Mouse (Mus musculus) kidney, adult 11 months (tissue): Measurements from ENCODE around the gene Fyb.

Experiments used
- DNase-seq: peaks from one replicate; pipeline ENCODE4 v3.0.0; 2022

Gene Fyb

DNA sequence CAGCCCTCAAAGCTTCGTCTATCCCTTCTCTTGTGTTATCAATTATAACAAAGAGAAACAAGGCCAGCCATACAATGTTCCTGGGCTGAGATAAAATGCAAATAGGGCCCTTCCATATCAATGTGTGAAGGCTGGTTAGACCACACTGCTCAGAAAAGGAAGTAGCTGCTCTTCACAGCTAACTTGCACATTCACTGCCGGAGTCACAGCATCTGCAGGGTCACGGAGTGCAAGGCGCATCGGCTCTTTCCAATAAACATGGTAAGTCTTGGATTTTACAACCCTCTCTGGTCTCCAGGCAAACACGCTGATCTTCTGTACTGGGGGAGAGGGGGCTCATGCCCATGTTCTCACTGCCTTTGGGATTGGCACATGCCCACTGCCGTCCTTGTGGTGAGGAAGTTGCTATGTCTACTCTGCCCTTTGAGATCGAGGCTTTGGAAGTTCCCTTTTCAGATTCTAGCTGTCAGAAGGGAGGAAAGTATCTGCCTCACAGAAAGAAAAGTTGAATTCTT, at the start of gene Fyb:
Gene Fyb (plus strand): TSS at position 201 of the 515 bp plus-strand sequence.
- no peak for DNase-seq

DNA sequence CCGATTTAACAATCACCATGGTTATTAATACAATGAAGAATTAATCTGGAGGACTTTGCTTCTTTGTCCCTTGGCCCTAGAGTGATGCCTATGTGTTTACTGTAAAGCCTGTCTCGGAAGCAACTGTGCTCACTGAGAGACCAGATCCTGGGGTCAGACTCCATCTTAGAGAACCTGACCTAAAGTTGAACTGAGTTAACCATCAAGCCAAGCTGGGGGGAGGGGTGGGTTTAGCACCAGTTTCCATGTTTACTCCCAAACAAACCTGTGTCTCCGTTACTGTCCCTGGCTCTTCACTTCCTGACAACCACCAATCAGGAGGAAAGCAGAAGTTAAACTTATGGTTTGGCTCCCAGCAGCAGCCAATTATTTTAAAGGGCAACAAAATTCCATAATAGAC, 39.1 kb upstream of the Fyb start:
- DNase-seq = no peak

DNA sequence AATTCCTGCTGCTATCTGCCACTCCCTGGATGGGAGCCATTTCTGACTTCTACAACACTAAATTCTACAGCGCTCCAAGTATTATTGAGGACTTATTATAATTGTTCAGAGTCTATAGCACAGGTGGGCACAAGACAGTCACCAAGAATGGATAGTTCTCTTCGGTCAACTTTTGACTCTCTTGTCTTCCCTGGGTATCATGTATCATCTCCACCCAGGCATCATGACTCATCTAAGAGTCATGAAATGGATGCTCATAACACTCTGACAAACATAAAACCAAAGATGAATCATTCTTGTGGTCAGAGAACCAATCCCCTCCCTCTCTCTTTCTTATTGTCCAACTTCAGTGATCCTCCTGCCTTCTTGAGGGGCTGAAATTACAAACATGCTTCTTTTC, 30.3 kb upstream of the Fyb start:
- no peak for DNase-seq

DNA sequence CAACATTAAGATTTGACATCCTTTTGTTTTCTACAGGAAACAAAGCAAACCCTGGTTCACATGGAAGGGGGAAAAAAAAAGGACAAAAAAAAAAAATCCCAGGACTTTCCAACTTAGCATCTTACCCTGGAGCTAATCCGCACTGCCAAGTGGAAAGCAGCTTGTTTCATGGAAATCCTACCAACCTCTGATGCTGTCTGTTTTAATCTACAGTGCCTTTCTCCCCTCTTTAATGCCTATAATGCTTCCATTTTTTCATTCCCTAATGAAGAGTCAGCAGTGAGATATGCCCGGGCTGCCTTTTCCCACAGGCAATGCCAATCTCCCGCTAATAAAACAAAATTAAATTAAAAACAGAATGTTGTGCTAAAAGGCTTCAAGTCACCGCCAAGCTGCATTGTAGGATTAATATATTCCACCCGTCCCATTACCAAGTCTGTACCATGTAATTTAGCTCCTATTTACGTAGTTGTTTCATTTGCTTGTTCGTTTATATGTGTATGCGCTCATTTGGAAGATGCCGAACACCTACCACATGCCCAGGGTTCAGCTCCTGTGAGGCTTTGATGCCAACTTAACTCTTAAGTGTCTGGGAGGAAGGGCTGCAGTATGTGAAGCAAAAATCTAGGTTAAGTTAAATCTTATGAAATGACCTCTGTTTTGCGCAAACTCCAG, 24.1 kb upstream of the Fyb start:
- DNase-seq = no peak

DNA sequence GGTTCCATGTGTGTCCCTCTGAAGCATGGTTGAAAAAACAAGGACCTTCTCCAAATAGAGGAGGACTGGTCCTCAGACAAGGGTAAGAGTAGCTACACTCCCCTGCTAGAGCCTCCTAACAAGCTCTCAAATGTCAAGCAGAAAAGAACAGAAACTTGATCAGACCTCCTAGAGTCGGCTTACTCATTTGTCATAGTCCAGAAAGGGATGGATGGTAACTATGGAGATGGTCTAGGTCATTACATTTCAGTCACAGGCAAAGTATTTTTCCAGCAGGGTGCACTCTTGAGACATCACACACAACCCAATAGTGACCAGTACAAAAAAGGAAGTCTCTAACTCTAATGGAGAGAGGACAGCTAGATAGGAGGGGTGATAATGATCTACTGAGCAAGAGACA, 21.9 kb upstream of the Fyb start:
- DNase-seq = peak; percentile 7

DNA sequence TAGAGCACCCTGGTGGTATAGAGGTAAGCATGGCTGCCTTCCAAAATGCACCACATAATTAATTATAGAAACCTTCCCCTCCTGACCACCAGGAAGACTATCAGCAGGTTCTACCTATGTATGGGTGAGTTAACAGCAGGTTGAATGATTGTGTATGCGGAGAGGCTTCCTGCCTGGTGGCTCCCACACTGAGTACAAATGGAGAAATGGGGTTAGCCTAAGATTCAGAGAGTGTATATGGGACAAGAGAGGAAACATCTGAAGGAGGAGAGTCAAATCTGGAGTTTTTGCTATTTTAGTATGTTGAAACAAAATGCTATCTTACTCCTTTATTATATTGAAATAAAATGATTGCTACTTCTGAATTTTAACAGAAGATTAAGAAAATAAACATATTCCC, 5.1 kb upstream of the Fyb start:
- no peak for DNase-seq

DNA sequence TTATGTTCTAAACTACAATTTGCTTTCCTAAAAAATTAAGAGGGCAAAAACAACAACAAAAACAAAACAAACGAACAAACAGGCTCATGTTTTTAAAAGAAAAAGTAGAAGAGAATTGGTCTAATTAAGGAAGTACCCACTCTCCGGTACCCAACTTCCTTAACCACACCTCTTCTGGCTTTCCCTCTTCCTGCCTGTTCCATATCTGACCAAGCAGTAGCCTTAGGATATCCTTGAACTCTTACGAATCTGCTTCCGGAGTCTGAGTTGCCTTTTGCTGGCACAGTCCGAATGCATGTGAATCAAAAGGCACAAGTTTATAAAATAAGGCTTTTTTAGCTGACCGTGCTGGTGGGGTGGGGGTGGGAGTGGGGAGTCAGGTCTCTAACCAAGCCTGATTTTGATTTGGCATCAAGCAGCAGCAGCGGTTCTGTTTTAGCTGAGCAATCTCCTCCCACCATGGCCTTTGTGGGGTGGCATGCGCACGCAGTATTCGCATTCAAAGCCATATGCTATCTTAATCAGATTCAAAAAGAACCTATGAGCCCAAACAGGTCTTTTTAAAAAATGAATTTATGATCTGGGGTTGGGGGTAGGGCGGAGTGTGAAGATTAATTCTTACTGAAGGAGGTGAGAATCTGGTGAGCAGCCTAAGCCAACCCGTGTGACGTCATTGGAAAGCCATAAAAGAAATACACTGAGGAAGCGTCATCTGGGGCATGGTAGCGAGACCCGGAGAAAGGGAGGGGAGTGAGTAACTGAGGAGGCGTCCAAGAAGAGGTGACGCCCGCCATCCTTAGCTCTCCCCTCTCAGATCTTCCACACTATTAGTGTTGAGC, 3.0 kb upstream of the Fyb start:
- no peak for DNase-seq

DNA sequence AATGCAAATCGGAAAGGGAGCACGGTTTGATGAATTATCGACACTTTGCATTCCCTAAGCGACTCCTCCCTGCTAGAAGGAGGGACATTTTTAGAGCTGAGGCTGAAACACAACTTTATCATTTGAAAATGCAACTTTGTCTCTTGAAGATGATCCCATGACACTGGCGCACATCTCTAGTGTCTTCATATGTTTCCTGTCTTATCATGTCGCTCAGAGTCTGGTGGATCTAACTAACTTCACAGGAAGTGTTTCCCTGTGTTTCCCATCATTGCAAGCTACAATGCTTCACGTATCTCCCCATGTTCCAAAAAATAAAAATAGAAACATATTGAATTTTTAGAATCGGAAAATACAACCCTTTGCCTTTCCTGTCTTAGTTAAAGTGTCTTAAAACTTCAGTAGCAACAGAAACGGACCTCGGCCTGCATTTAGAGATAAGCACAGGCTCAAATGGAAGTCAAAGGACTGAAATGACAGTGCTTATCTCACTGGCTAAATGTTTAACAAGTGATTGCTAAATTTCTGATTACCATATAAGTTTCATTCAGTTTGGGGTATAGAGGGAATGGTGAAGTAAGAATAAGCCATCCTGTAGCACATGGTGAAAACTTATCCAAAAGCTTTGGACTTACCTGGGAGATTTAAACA, 2.0 kb upstream of the Fyb start:
- no peak for DNase-seq

DNA sequence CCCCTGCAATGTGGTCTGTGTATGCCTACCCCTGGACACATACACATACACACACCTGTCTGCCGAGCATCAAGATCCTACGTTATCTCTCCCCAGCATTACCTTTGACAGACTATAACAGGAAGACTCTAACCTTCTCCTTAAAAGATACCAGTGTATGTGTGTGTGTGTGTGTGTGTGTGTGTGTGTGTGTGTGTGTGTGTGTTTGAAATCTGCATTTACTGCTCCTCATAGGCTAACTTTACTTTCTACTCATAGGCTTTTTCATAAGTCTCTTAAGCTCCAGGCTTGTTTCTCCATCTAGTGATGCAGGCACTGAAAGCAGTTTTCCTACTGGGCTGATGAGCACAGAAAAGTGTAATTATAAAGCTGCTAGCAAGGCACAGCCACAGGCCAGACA, 2.1 kb downstream of the Fyb start:
- no peak for DNase-seq

DNA sequence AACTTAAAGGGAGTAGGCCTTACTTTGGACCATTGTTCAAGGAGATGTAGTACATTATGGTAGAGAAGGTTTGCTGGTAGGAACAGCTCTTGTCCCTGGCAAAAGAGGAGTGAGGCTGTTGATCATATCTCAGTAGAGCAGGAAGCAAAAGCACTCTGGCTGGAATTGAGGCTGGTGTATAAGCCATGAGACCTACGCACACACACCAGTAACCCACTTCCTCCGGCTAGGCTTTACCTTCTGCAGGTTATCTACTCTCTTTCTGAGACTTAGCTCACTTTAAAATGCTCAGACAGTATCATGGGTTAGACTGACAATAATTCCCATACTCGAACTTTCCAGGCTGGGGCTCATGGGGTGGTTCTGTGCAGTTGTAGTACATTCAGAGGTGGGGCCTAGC, 2.7 kb downstream of the Fyb start:
- DNase-seq = no peak

DNA sequence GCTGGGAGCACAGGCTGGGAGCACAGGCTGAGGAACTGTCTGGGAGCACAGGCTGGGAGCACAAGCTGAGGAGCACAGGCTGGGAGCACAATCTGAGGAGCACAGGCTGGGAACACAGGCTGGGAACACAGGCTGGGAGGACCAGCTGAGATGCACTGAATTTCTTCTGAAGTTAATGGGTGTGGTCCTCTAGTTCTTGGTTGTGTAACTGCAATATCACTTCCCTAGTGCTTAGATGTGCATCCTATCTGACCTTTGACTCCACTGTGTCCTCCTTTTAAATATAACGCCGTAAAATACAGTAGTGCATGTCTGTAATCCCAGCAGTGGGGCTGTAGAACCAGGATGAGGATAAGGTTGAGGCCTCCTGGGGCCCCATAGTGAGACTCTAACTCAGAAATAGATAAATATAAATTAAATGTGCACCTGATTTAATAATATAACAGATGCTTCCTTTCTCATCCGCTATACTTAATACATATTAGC, 11.2 kb downstream of the Fyb start:
- no peak for DNase-seq

DNA sequence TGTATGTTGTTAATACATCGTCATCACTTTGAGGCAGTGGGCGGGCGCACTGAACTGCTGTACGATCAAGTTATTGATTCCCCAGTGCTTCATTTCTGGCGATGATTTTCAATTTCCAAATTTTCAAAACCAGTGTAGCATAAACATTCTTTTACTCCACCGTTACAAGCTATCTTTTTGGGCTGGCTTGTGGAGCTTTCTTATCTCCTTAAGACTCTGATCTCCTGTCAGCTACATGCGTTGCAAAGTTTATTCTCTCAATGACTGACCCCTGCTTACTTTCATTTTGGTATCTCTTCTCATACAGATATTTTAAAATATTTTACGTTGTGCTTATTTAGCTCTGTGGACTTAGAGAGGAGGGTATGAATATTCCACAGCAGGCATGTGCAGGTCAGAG, 11.9 kb downstream of the Fyb start:
- DNase-seq = no peak

DNA sequence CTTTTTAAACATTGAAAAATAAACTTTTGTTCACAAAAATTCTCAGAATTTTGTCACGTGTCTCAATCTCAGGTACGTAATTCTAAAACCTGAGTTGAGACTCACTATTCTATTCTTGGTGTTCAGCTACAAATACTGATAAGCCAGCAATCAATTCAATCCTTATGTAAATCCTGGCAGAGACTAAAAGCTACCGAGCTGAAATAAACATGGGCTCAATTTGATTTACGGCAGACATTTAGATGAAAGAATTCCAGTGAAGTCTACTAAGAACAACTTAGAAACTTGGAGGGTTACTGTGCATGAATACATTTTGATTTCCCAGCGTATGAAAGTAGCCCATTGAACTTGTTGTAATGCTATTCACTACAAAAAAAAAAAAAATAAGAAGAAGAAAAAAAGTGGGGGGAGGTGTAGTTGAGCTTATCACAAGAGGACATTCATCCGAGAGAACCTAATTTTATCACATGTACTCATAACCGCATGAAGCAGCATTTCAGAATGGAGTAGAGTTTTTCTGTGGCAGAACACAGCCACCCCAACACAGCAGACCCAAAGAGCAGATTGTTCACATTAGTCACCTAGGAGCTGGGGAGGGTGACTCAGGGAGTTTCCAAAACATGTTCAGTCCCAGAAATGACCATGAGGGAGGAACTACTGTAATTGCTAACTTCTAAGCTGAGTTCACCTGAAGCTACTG, 17.1 kb downstream of the Fyb start:
- DNase-seq = no peak

DNA sequence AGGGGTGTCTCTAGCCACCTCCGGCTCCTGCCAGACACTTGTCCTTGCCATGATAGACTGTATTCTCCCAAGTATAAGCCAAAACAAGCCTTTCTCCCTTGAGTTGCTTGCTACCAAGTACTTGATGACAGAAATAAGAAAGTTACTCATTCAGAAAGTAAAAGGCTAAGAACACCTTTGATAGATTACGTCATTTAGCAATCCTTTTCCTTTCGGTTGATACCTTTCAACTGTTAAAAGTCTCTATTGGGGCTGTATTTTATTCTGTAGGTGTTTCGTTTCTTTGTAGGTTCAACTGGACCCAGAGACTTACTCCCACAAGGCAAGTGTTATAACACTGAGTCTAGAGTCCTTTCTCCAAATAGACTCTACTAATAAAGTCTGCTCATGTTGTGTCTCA, 26.3 kb downstream of the Fyb start:
- no peak for DNase-seq

DNA sequence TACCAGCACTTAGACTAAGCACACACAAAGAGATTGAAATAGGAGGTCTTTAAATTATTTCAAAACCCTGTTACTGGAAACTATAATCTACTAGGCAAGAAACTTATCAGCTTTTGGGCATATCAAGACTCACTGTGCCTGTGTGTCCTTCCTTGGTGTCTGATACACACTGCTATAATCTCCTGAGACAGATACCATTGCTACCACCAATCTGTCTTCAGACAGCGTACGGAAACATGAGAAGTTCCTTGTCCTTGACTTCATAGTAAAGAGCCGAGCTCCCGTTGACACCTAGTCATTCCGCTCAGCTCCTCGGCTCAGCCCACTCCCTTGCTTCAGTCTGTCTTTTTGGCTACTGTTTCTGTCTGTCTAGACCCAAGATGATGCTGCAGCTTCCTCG, 29.2 kb downstream of the Fyb start:
- no peak for DNase-seq

DNA sequence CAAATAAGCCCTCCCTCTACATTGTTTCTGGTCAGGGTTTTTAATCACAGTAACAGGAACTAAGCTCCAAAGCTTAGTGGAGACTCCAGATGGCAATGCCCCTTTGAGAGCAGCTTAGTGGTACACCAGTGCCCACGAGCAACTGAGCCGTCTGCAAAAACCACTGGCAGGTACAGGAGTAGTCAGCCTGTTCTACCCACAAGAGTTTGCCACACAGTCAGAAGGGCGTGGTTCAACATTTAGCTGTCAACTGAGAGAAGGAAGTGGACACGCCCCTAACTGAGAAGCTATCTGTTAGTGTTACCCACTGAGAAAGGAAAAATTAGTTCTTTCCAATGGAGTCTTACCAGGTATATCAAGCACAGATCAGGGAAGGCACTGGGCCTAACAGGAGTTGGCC, 32.1 kb downstream of the Fyb start:
- no peak for DNase-seq

DNA sequence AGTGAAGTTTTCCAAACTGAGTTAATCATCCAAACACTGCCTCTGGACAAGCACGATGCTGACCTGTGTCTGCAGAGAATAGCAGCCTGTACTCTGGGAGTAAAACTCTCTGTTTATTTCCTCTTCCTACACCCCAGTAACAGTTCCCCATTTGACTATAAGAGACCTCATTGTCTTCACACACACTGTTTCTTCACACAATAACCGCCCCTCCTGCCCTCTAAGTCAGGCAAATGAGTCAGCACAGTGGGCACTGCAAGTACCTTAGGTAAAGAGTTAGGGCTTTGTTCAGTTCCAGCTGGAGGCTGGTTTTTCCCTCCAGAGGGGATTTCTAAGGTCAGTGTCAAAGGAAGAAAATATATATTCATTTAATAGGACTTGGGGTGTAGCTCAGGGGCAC, 32.9 kb downstream of the Fyb start:
- DNase-seq = no peak

DNA sequence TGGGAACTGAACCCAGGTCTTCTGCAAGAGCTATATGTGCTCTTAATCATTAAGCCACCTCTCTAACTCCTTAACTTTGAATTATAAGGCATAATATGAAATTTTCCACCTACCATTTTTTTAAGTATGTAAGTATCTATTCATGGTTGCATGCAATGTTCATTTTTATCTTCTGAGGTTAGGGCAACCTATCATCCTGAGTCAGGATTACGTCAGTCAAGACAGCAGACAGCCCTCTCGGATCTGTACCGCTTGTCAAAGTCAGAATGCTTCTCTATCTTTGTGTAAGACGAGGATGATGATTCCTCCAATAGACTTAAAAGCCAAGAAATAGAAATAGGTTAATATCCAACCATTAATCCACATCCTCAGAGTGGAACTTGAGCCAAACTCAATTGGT, 33.6 kb downstream of the Fyb start:
- no peak for DNase-seq

DNA sequence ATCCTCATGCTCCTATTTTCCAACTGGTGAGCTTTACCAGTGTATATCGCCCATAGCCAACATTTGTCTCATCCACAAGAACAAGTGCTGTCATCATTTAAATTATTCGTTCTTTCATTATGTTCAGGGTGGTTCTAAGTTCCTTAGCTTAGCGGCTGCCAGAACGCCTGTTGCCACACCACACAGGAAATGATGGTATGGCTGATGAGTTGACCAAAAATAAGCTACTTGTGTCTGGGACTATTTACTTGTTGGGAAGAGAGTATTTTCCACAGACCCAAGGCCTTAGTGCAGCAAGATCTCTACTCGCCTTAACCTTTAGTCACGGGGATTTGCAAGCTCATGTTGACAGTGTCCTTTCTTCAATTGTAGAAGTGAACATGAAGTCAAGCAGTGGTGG, 34.3 kb downstream of the Fyb start:
- no peak for DNase-seq

DNA sequence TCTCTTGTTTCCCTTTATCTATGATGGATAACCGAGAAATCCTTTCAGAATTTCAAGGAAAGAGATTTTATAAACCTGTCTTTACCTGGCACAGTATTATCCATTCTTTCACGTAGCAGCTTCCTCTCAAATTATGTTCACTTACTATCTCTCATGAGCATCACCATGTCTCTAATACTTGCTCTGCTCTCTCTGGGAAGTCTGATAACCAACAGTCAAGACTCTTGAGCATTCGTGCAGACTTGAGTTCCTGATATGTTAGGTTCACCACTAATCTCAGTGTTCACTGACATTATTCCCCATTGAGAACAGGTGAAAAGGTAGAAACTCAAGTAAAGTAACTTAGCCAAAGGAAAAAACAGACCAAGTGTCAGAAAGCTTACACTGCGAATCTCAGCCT, 34.9 kb downstream of the Fyb start:
- DNase-seq = no peak

DNA sequence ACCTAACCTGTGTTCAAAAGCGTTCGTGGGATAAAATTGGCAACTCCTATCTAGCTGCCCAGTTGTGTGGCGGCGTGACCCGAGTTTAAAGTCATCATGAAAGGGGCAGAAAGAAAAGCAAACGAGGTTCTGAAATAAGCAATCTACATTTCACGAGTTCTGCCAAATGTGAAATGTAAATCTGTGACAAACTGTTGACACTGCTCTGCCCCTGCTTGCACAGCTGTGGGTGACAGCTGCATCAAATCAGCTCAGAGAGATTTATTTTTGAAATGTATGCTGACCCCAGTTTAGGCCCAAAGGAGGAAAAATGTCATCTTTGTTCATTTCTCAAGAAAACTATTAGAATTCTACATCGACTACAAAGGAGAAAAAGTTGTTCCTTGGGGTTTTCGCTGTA, 36.5 kb downstream of the Fyb start:
- no peak for DNase-seq

DNA sequence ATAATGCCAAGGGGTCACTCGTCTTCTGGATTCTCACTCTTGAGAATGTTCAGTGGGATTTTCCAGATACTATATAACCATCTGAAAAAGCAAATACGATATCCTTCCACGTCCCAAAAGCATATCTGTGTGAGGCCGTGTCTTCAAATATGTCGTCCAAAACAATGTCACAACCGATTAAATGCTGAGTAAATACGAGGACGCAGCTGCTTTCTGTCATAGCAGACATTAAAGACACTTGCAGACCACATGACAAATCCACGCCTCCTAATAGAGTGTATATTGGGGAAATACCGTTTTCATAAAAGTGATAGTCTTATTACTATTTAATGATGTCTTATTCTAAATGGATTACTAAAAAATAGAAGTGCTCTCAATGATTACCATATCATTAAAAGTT, 38.0 kb downstream of the Fyb start:
- no peak for DNase-seq

DNA sequence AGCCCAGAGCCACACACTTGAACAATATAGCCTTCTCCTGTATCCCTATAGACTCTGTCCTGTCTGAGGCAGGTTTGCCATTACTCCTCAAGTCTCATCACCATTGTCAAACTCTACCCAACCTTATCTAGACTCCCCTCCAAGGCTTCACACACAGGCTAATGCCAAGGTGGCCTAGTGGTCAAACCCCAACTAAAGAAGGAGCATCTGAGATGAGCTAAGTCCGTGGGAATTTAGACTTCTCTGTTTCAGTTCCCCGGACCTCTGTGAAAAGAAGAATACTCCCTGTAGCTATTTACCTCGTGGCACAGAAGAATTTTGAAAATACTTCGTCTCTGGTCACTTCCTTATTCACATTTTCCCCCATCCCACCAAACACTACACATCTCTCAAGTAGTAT, 39.5 kb downstream of the Fyb start:
- no peak for DNase-seq
